Mouse (Mus musculus) liver, embryonic 14.5 days (tissue): ENCODE data around the gene Hmgxb4. TPM values are rescaled to one million over a fixed set of nuclear protein-coding genes. Genes with fewer than 3 reads are reported as not detected.

Source experiments
- ATAC-seq: fragments of 200-750 bp; cut with Nextera tagmentation; 2 replicates; pipeline ENCODE4 v1.8.0; 2017; ENCODE audit warnings: moderate number of reproducible peaks, mild to moderate bottlenecking, moderate library complexity; ENCODE audit not compliant: insufficient read depth
- DNase-seq, 3 experiments: peaks; one replicate each; pipeline ENCODE4 v3.0.0-alpha.2; 2012 to 2013; ENCODE audit warnings: low read depth in 3 of 3, low spot score in 3 of 3
- H3K27ac ChIP-seq: fragments of 300-500 bp; sonication (generic); 2 replicates; pipeline ENCODE4 v1.5.1; 2014; ENCODE audit warnings: moderate library complexity, mild to moderate bottlenecking, control low read depth, inconsistent platforms
- H3K27me3 ChIP-seq: fragments of 300-500 bp; sonication (generic); 2 replicates; pipeline ENCODE4 v1.6.1; 2014; ENCODE audit warnings: mild to moderate bottlenecking, low read length, moderate library complexity; ENCODE audit not compliant: control insufficient read depth, insufficient read depth
- H3K36me3 ChIP-seq: fragments of 300-500 bp; sonication (generic); replicated peaks from 2 replicates; pipeline ENCODE4 v1.6.1; 2014; ENCODE audit warnings: low read depth; ENCODE audit not compliant: control insufficient read depth, insufficient read depth
- H3K4me1 ChIP-seq, 2 experiments: fragments of 200-500 bp in 1 of 2; fragments of 300-500 bp in 1 of 2; sonication (generic) in 1 of 2; replicated peaks; 2 replicates each; pipeline ENCODE4 v1.6.1; 2012 to 2014; ENCODE audit warnings: antibody characterized with exemption in 1 of 2, inconsistent platforms in 1 of 2, low read length in 1 of 2; ENCODE audit not compliant: control insufficient read depth in 2 of 2, insufficient read depth in 2 of 2
- H3K4me2 ChIP-seq: fragments of 300-500 bp; sonication (generic); 2 replicates; pipeline ENCODE4 v1.6.1; 2014; ENCODE audit warnings: low read depth, mild to moderate bottlenecking, control low read depth, moderate library complexity
- H3K4me3 ChIP-seq, 2 experiments: fragments of 200-500 bp in 1 of 2; fragments of 300-500 bp in 1 of 2; sonication (generic) in 1 of 2; 2 replicates each; pipeline ENCODE4 v1.5.1; 2012 to 2014; ENCODE audit warnings: low read depth in 2 of 2, low read length in 2 of 2, mild to moderate bottlenecking in 2 of 2, control low read depth in 1 of 2, inconsistent platforms in 1 of 2, moderate library complexity in 1 of 2; ENCODE audit not compliant: insufficient read depth in 1 of 2
- H3K9ac ChIP-seq: fragments of 300-500 bp; sonication (generic); replicated peaks from 2 replicates; pipeline ENCODE4 v1.6.1; 2014; ENCODE audit warnings: mild to moderate bottlenecking, control low read depth, moderate library complexity
- H3K9me3 ChIP-seq: fragments of 300-500 bp; sonication (generic); 2 replicates; pipeline ENCODE4 v1.6.1; 2016; ENCODE audit warnings: low read length, mixed read lengths; ENCODE audit not compliant: control insufficient read depth
- CTCF ChIP-seq: IDR thresholded peaks from 2 replicates; pipeline ENCODE4 v1.5.1; 2016; ENCODE audit warnings: antibody characterized with exemption, low read depth, control low read depth
- EP300 ChIP-seq: IDR thresholded peaks from 2 replicates; pipeline ENCODE4 v1.6.1; 2016; ENCODE audit warnings: antibody characterized with exemption, low read depth
- WGBS: fragments of 180-500 bp; shearing (Covaris S2); extraction: QIAGEN DNeasy Blood & Tissue Kit; methylation state at CpG from one replicate; pipeline ENCODE4 v1.1.7; 2014; ENCODE audit not compliant: insufficient replicate concordance; 5-methylcytosine and 5-hydroxymethylcytosine counted together
- polyA plus RNA-seq, 2 experiments: library from polyadenylated mRNA; depleted of rRNA in 1 of 2; stranded (reverse) in 1 of 2; unstranded in 1 of 2; fragments of >200 nt; fragmentation: Nextera tagmentation in 1 of 2; extraction: Ambion mirVana in 1 of 2; gene quantifications; 2 replicates each; pipeline versions ENCODE4 v1.2.1 to v1.2.3; 2012 to 2014

Gene Hmgxb4
- polyA plus RNA-seq, 2 experiments: 10.3 to 13.2 TPM

GRCm38 (mm10) chr8:75078215-75078614, 85.1 kb downstream of the Hmgxb4 start:
- no peaks in the 10 kb centered on the region for H3K36me3 ChIP-seq
- no peak overlapping the region for H3K9ac ChIP-seq
- 42% methylated on average over 1 of the region's 1 CpGs for WGBS
- peaks cover 15 to 22% of the 10 kb centered on the region in 2 experiments for H3K4me1 ChIP-seq
- ATAC-seq (no peak), DNase-seq (no peak)
- TF ChIP-seq EP300 (no peak), CTCF (no peak)
- no peaks in the 10 kb centered on the region for H3K9me3 ChIP-seq
- no peaks in the 10 kb centered on the region for H3K27me3 ChIP-seq
- no peak overlapping the region for H3K27ac ChIP-seq
- H3K4me3 ChIP-seq: no peak overlapping the region
- no peak overlapping the region for H3K4me2 ChIP-seq

GRCm38 (mm10) chr8:75078851-75079250, 85.7 kb downstream of the Hmgxb4 start:
- no peak for TF ChIP-seq CTCF
- TF ChIP-seq EP300: no peak
- H3K9ac ChIP-seq: no peak overlapping the region
- ATAC-seq (no peak), DNase-seq (no peak)
- WGBS: 87% methylated on average over 9 of the region's 9 CpGs
- H3K36me3 ChIP-seq: no peaks in the 10 kb centered on the region
- no peak overlapping the region for H3K4me2 ChIP-seq
- no peak overlapping the region for H3K27ac ChIP-seq
- no peaks in the 10 kb centered on the region for H3K9me3 ChIP-seq
- H3K27me3 ChIP-seq: no peaks in the 10 kb centered on the region
- no peak overlapping the region for H3K4me3 ChIP-seq
- peaks cover 19 to 27% of the 10 kb centered on the region in 2 experiments for H3K4me1 ChIP-seq

Other genes starting within 250 kb of the Hmgxb4 start
- 0.05 TPM in 1 of 2 replicates, not detected in the other for gene Isx, start 120.2 kb upstream of the Hmgxb4 start, polyA plus RNA-seq (2012; rRNA removed)
- gene Isx, start 120.2 kb upstream of the Hmgxb4 start, polyA plus RNA-seq (2014; fragmentation: Nextera tagmentation; extraction: Ambion mirVana): not detected in 2 replicates
- gene Tom1, start 40.3 kb downstream of the Hmgxb4 start, polyA plus RNA-seq (2012; rRNA removed): 5.9 and 6.1 TPM in 2 replicates
- gene Tom1, start 40.3 kb downstream of the Hmgxb4 start, polyA plus RNA-seq (2014; fragmentation: Nextera tagmentation; extraction: Ambion mirVana): 9.2 and 9.6 TPM in 2 replicates
- 87.2 and 91.8 TPM in 2 replicates for gene Hmox1, start 100.3 kb downstream of the Hmgxb4 start, polyA plus RNA-seq (2012; rRNA removed)
- 57.7 and 61.7 TPM in 2 replicates for gene Hmox1, start 100.3 kb downstream of the Hmgxb4 start, polyA plus RNA-seq (2014; fragmentation: Nextera tagmentation; extraction: Ambion mirVana)
- 115 and 126 TPM in 2 replicates for gene Mcm5, start 116.2 kb downstream of the Hmgxb4 start, polyA plus RNA-seq (2012; rRNA removed)
- 145 and 158 TPM in 2 replicates for gene Mcm5, start 116.2 kb downstream of the Hmgxb4 start, polyA plus RNA-seq (2014; fragmentation: Nextera tagmentation; extraction: Ambion mirVana)
- gene Rasd2, start 220.6 kb downstream of the Hmgxb4 start, polyA plus RNA-seq (2012; rRNA removed): 0.04 TPM in 1 of 2 replicates, not detected in the other
- not detected in 2 replicates for gene Rasd2, start 220.6 kb downstream of the Hmgxb4 start, polyA plus RNA-seq (2014; fragmentation: Nextera tagmentation; extraction: Ambion mirVana)